Mouse (Mus musculus) cortical plate, adult 2 months (tissue): Measurements from ENCODE around the gene Lim2.

Source experiments
- CTCF ChIP-seq: fragments of 200-500 bp; IDR thresholded peaks from 2 replicates; pipeline ENCODE4 v1.5.1; 2011; ENCODE audit warnings: mild to moderate bottlenecking, control low read depth, low read length; ENCODE audit not compliant: insufficient read depth; ENCODE audit errors: extremely low read depth
- POLR2A ChIP-seq: fragments of 200-500 bp; IDR thresholded peaks from 2 replicates; pipeline ENCODE4 v1.6.1; 2011; ENCODE audit warnings: mild to moderate bottlenecking, low read length, control low read depth; ENCODE audit not compliant: insufficient read depth; ENCODE audit errors: extremely low read depth

- TF ChIP-seq CTCF, result no peak
- TF ChIP-seq POLR2A, result no peak
Observed at GRCm38 (mm10) chr7:43448246-43448645, 20.8 kb downstream of the Lim2 start.
